Mouse (Mus musculus): Measurements from ENCODE around the gene Nbr1. TPM values are rescaled to one million over a fixed set of nuclear protein-coding genes. Genes with fewer than 3 reads are reported as not detected.
A peak's percentile ranks its signal among the peaks of the same experiment; 100 is the strongest.

Nbr1 gene
- 10 to 100 TPM; 70.0 to 88.4 TPM for polyA plus RNA-seq (2017; shearing (Covaris generic))

GRCm38 (mm10) chr11:101551751-101552475 lies at the start of gene Nbr1, which contains the start of gene Brca1:
Nbr1 (plus strand) TSS chr11:101552149.
Brca1 (minus strand) TSS chr11:101551955.
- ATAC-seq = peak; percentile 67

- no peak for ATAC-seq
Observed at GRCm38 (mm10) chr11:101506269-101506780, 45.6 kb upstream of the Nbr1 start.

GRCm38 (mm10) chr11:101507090-101507489 lies 44.9 kb upstream of the Nbr1 start:
- ATAC-seq = no peak

- no peak for ATAC-seq
Observed at GRCm38 (mm10) chr11:101518937-101519336, 33.0 kb upstream of the Nbr1 start.

- no peak for ATAC-seq
Observed at GRCm38 (mm10) chr11:101519364-101519763, 32.6 kb upstream of the Nbr1 start.

DNA sequence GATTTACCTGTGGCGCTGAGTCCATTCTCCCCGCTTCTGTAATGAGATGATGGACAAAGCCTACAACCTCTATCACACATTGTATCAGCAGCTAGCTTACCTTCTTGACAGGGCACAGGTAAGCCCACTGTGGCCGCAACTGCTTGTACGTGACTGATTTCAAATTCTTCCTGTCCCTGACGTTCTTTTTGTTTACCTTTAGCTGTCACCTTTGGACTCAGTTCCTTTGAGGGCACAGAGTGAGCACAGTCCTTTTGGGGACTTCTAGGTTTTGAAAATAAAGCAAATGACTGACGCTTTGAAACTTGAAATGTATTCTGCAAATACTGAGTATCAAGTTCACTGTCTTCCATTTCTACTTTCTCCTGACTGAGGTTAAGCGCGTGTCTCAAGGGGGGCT lies 27.5 kb upstream of the Nbr1 start:
- ATAC-seq = no peak

DNA sequence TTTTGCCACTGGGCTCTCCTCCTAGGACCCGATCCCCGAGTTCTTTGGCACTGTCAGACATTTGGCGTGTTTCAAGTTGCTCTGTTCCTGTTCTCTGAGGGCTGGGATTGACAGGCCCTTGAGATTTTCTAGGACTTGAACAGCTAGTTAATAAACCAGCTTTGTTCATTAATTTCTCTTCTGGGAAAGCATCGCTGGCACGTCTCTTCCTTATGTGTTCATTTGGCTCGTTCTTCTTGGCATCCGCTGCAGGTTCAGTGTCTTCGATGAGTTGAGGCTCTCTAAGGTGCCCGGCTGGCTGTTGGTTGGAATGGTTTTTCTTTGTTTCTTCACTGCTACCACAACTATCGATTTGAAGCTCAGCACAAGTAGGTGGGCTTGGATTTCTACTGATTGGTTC lies 26.9 kb upstream of the Nbr1 start:
- no peak for ATAC-seq

DNA sequence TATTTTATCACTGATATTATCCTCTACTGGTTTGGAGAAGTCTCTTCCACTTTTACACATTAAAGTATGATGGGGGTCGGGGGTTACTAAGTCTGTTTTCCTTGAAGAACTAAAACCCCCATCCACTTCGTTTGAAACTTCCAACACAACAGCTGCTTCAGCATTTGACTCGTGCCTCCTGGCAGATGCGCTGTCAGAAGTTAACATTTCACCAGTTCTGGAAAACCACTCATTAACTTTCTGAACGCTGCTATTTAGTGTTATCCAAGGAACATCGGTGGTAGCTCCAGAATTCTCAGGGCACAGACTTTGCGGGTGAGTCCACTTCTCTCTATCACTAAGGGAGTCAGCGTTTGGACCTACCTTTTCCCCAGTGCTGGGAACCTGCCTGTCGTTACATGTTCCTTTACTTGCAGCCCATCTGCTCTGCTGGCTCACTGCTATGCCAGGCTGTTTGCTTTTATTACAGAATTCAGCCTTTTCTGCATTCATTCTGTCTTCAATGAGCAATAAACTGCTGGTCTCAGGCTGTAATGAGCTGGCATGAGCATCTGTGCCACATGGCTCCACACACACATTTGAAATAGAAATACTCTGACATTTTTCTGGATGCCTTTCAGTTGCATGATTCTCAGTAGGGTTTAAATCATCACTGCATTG lies 25.9 kb upstream of the Nbr1 start:
- ATAC-seq = no peak

DNA sequence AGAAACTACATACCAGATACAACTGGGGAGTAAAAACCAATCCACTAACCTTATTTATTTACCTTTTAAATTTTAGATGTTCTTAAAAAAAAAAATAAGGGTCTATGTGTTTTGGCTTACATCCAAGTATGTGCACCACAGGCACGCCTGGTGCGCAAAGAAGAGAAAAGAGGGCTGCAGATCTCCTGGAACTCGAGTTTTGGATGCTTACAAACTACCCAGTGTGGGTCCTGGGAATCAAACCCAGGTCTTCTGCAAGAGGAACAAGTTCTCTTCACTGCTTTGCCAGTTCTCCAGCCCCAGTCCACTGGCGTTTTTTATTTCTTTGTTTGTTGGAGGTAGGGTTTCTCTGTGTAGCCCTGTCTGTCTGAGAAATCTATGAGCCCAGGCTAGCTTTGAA lies 25.3 kb upstream of the Nbr1 start:
- no peak for ATAC-seq

DNA sequence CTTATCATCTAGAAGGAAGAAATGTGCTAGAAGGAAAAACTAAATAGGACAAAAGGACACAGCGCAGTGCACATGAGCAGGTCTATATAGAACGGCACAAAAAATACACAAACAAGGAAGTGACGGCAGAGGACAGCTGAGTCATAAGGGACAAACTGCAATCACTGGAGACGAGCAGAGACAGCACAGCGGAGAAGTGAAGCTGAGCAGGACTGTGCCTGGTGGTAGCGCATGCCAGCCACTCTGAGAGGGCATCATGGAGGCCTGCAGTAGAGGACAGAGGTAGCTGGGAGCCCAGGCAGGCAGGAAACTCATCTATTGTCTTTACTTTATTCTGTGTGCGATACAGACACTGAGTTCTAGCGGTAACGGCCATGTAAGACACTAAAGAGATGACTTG lies 8.4 kb upstream of the Nbr1 start:
- ATAC-seq = no peak

GRCm38 (mm10) chr11:101544132-101544531 lies 7.8 kb upstream of the Nbr1 start:
- ATAC-seq = no peak

GRCm38 (mm10) chr11:101548526-101548925 lies 3.4 kb upstream of the Nbr1 start:
- no peak for ATAC-seq

- ATAC-seq = peak; percentile 88
Observed at GRCm38 (mm10) chr11:101552476-101553300, 739 bp downstream of the Nbr1 start.

GRCm38 (mm10) chr11:101553354-101553930 lies 1.5 kb downstream of the Nbr1 start:
- no peak for ATAC-seq

DNA sequence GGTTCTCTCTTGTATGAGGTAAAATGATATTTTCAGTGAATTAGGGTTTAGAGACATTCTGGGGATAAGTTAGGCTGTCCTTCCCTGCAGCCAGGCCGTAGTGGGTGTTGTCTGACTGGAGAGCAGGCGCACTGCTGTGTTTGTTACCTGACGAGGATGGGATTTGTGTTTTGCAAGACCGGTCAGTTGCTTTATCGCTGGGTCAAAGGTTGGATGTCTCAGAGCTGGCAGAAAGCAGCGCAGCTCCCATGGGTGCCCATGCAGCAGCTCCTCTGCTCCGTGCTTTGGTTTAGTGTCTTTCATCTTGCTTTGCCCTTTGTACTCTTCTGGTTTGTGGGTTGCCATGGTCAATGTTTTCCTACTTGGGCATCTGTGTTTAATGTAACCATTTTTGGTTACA lies 4.6 kb downstream of the Nbr1 start:
- no peak for ATAC-seq

- no peak for ATAC-seq
Observed at GRCm38 (mm10) chr11:101556954-101557353, 5.0 kb downstream of the Nbr1 start.

- ATAC-seq = peak; percentile 85
Observed at GRCm38 (mm10) chr11:101562391-101562790, 10.4 kb downstream of the Nbr1 start.

GRCm38 (mm10) chr11:101568421-101568820 lies 16.5 kb downstream of the Nbr1 start:
- ATAC-seq = no peak

DNA sequence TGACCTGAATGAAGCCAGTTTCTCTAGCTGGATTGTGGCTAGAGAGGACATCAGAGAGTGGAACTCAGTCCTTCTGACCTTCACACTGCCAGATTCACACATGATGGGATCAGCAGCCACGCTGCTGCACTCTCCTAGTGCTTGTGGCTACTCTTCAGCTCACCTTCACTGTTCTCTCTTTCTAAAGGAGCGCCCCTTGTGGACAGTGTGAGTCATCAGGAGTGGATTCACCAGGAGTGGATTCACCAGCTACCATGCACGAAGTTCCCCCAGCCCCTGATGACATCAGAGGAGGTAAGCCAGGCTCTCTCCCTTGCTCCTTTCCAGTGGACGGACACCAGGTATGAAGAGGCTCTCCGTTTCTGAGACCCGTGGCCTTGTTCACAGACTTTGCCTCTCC lies 24.2 kb downstream of the Nbr1 start:
- ATAC-seq = no peak

DNA sequence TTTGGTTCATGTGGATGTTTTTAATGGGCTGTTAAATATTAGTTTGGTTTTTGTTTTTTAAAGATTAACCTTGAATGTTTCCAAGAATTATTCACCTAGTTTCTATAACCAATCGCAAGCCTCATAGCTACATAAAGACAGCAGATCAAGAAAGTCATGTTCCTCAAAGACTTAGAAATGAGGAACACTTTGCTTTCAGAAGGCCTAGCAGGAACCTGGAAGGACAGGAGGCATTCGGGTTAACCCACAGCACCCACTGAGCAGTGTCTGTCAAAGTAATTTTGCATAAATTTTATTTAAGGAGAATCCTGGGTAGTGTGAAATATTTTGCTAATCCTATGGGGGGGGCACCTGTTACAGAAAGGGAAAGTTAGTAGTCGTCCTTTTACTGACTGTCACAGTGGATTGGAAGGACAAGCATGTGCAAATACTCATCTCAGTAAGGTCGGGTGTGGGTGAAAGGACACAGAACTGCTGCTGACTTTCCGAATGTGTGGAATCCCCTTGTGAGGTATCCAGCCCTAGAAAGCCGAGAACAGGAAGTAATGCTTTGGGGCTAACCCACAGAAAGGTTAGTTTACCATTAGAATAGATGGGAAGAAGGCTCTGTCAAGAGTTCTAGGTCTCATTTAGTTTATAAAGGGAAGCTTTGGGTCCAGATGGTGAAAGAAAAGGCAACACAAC lies 29.3 kb downstream of the Nbr1 start:
- no peak for ATAC-seq

DNA sequence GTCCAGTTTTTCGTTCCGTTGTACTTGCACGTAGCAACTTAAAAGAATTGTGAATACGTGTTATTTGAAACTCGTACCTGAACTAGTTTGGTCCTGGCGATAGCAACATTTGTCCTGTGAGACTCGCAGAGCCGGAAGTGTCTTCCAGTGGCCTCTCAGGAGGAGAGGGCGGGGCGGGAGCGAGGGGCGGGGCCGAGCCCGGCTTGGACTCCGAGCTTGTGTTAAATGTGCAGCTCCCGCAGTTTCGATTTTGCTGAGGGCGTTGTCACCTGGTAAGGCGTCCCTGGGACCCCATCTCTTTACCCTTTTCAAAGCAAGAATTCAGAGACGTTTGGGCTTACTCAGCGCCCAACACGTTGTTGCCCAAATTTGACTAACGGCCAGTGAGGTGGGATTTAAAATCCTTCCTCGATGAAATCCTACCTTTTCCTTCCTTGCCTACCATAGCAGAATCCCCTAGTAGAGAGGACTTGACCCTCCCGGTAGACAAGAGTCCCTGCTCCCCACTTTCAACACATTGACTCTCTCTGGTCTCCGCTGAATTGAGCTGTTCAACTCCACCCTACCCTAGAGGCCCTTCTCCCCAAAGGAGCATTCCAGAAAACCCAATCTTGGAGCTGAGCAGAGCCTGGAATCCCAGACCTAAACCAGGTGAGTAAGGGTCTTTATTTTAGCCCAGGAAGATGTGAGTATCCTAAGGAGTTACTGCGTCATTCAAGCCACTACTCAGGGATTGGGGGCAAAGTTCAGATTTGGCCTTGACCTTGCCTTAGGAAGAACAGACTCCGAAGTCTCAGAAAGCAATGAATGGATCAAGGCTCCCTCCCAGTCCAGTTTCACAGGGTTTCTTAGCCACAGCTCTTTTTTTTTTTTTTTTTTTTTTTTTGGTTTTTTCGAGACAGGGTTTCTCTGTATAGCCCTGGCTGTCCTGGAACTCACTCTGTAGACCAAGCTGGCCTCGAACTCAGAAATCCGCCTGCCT lies 30.4 kb downstream of the Nbr1 start, which contains the start of gene Tmem106a:
Gene Tmem106a (plus strand): TSS at position 189 of the 982 bp plus-strand sequence.
- peak; percentile 68 for ATAC-seq
